Mouse (Mus musculus) olfactory bulb, adult 2 months (tissue): Measurements from ENCODE around the gene Sufu. TPM values are rescaled to one million over a fixed set of nuclear protein-coding genes. Genes with fewer than 3 reads are reported as not detected.

Experiments
- H3K27ac ChIP-seq: fragments of 200-500 bp; 2 replicates; pipeline ENCODE4 v1.5.1; 2012; ENCODE audit warnings: low read depth, low read length; ENCODE audit not compliant: insufficient read depth
- H3K4me1 ChIP-seq: fragments of 200-500 bp; 2 replicates; pipeline ENCODE4 v1.6.1; 2012; ENCODE audit warnings: low read length; ENCODE audit not compliant: control insufficient read depth, insufficient read depth
- H3K4me3 ChIP-seq: fragments of 200-500 bp; 2 replicates; pipeline ENCODE4 v1.5.1; 2012; ENCODE audit warnings: mild to moderate bottlenecking, low read depth, low read length, moderate library complexity; ENCODE audit not compliant: insufficient read depth
- CTCF ChIP-seq: fragments of 200-500 bp; IDR thresholded peaks from 2 replicates; pipeline ENCODE4 v1.5.1; 2012; ENCODE audit warnings: low read depth, mild to moderate bottlenecking, low read length, moderate library complexity; ENCODE audit not compliant: insufficient read depth
- POLR2A ChIP-seq: fragments of 200-500 bp; IDR thresholded peaks from 2 replicates; pipeline ENCODE4 v1.6.1; 2012; ENCODE audit warnings: mild to moderate bottlenecking, low read depth, low read length, moderate library complexity; ENCODE audit not compliant: insufficient read depth
- WGBS: fragments of 180-500 bp; shearing (Covaris S2); methylation state at CpG from one replicate; pipeline ENCODE4 v1.1.7; 2018; 5-methylcytosine and 5-hydroxymethylcytosine counted together
- polyA plus RNA-seq: library from polyadenylated mRNA; stranded (reverse); fragments of >200 nt; gene quantifications from 2 replicates; pipeline ENCODE4 v1.2.4, GENCODE M21; 2012; ENCODE audit warnings: low replicate concordance; ENCODE audit not compliant: missing spikeins, insufficient read depth, insufficient read length

Gene Sufu
- polyA plus RNA-seq, 1 experiment: not detected

DNA sequence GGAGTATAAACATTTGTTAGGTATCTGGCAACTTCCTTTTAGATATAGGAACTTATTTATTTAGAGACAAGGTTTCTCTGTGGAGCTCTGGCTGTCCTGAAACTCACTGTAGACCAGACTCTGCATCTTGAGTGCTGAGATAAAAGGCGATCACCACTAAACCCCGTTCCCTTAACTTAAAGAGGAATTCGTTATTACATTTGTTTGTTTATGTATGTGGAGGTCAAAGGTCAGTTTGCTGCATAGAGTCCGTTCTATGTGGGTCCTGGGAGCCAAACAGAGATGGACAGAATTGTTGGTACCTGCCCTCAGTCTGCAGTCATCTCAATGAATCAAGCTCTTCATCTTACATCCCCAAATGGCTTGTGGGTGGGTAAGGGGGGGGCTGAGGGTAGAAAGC, 20.8 kb upstream of the Sufu start:
- Histone ChIP-seq H3K4me3 (no peak overlapping the region), H3K4me1 (peaks cover 11% of the 10 kb centered on the region), H3K27ac (no peak overlapping the region)
- WGBS: 37% methylated on average over 4 of the region's 4 CpGs
- no peak for TF ChIP-seq CTCF
- TF ChIP-seq POLR2A: no peak

DNA sequence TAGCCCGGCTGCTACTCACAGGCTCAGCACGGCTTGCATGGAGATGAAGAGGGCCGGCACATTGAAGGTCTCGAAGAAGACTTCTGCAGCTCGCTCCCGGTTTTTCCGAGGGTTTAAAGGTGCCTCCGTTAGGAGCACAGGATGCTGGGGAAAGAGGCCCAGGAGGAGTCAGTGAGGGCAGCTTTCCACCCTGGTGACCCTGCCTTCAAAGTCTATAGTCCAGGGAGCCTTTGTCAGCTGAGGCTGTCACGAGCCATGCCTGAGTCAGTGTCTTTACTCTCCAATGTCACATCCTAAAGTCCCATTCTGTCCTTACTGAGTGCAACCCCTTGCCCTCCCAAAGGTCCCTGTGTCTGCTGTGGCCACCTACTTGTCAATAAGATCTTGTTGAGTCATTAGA, 14.4 kb upstream of the Sufu start:
- Histone ChIP-seq H3K4me1 (no peaks in the 10 kb centered on the region), H3K4me3 (no peak overlapping the region), H3K27ac (no peak overlapping the region)
- TF ChIP-seq CTCF: no peak
- no peak for TF ChIP-seq POLR2A
- 87% methylated on average over 9 of the region's 9 CpGs for WGBS

DNA sequence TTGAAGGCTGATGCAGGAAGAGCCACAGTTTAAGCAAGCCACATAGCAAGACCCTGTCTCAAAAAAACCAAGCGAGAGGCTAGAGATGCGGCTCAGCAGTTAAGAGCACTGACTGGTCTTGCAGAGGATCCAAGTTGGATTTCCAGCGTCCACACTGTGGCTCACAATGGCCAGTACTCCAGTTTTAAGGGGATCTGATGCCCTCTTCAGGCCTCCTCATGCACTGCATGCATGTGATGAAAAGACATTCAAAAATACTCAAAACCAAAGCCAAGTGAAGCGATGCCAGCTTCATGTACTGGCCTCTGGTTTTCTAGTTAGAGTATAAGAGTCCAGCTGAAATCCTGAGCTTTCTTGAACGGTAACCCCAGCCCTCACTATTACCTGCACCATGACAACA, 6.8 kb upstream of the Sufu start:
- Histone ChIP-seq H3K27ac (no peak overlapping the region), H3K4me1 (peaks cover 9% of the 10 kb centered on the region)
- 82% methylated on average over 5 of the region's 5 CpGs for WGBS

DNA sequence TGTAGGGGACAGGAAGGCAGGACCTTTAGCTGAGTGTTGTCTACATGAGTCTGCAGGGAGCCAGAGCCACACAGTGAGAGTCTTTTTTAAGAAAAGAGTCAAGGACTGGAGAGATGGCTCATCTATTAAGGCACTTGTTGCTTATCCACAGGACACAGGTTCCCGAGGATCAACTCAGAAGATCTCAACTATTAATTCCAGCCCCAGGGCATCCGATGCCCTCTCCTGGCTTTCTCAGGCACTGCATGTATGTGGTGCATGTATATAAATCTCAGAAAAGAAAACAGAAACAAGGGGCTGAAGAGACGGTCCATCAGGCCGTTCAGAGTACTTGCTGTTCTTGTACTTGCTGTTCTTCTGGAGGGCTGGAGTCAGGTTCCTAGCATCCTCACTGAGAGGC, 4.7 kb upstream of the Sufu start:
- 11% methylated on average over 4 of the region's 4 CpGs for WGBS
- no peak overlapping the region for H3K4me3 ChIP-seq
- no peak overlapping the region for H3K27ac ChIP-seq
- TF ChIP-seq CTCF (no peak), POLR2A (no peak)
- peaks cover 9% of the 10 kb centered on the region for H3K4me1 ChIP-seq

More for the DNA sequence above, 6.8 kb upstream of the Sufu start:
- H3K4me3 ChIP-seq: no peak overlapping the region
- TF ChIP-seq CTCF (peak; percentile 22; the same call in 1 of the 2 replicates), POLR2A (no peak)

DNA sequence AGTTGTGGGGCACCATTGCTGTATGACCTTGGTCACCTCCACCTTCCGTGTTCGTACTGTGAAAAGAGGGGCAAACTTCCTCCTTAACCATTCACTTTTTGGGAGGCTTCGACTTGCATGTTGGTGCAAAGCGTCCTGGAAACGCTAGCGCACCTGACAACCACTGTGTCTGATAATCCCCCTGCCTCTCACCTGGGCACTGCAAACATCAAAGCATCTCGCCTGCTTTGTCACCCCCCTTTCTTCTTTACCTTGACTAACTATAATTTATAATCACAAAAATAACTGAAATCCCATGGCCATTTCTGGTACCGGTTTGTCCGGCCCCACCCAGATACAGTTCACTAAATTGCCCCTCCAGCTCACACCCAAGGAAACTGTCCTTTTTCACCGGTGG, 2.0 kb upstream of the Sufu start:
- Histone ChIP-seq H3K4me1 (peaks cover 17% of the 10 kb centered on the region), H3K4me3 (peak overlapping the region; percentile 61), H3K27ac (no peak overlapping the region)
- TF ChIP-seq POLR2A (no peak), CTCF (no peak)
- WGBS: 3% methylated on average over 10 of the region's 10 CpGs

DNA sequence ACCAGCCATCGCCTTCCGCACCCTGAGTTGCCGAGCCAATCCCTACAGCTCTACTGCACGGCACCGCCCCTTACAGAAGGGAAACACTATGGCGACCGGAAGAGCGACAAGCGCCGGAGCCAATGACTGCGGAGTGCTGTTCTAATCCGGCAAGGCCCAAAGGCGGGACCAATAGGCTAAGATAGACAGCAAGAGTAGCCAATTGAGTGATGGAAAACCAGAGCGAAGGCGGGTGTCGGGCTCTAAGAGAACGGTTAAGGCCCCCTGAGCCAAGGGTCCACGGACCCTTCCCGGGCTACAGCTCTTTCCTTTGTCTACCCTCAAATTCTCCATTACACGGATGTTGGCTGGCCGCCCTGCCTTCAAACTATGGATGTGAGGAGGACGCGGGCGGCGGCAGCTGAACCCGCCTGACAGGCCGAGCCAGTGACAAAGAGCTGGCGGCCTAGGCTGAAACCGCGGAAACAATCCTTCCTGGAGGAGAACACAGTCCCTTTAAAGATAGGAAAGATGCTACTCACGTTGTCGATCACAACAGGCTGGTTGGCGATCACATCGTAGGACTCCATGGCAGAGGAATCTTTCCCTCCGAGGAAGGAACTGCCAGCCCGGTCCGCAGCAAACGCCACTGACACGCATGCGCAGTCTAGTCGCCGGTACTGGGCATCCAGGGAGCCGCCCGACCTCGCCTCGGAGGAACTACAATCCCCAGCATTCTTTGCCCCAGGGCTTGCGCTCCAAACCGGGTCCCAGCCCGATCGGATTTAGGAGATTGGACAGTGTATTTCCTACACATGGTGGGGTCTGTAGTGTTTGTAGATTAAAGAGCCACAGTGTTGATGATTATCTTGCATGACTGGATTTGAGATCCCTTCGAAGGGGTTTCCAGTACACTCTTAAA, 1.3 kb upstream of the Sufu start, which contains the start of gene Actr1a:
Gene Actr1a (minus strand): TSS at position 640 of the 901 bp plus-strand sequence.
- H3K27ac ChIP-seq: peak within 1 kb of the TSS; percentile 80
- no peak for TF ChIP-seq CTCF
- TF ChIP-seq POLR2A: peak; percentile 74
- WGBS: under 1% methylated on average over 51 of the region's 51 CpGs

DNA sequence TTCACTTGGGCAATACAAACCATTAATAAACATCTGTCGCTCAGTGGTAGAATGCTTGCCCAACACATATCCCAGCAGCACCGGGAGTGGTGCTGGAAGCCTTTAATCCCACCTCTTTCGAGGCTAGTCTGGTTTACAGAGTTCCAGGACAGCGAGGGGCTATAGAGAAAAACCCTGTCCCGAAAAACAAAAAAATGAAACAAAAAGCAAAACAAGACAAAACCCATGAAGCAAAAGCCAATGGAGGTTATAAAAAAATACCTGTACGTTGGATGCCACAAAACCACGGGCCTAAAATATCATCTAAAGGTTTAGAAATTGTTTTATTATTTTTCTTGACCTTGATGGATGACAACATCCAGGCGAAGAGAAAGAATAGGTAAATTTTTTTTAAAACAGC, 587 bp upstream of the Sufu start:
- H3K27ac ChIP-seq: no peak overlapping the region
- no peak overlapping the region for H3K4me3 ChIP-seq
- TF ChIP-seq CTCF (no peak), POLR2A (no peak)

More for the DNA sequence above, 1.3 kb upstream of the Sufu start, which contains the start of gene Actr1a:
- H3K4me3 ChIP-seq: peak within 1 kb of the TSS; percentile 87
- peaks cover 20% of the 10 kb centered on the region for H3K4me1 ChIP-seq

DNA sequence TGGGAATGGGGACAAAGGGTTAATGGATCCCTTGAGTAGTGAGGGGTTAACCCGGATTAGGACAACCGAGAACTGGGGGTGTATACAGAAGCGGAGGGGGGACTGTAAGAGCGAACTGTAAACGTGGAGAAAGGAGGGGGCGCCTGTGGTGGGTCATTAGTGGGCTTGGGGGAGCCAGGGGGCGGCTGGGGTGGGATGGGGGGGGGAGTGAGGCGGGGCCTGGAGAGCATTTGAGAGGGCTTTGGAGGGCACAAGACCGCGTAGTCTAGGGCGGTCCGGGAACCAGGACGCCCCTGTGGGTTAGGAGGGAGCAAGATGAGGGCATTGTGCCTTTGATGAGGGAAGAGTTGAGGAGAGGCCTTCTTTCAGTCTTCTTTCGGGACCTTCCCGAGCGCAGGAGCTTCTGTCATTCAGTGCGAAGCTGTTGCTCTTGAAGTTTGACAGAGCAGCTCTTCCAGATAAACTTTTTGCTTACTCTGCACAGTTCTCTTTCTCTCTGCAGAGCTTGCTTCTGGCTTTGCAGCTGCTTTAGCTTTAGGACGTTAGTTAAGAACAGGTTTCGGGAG, 823 bp downstream of the Sufu start:
- H3K27ac ChIP-seq: no peak overlapping the region
- peaks cover 14% of the 10 kb centered on the region for H3K4me1 ChIP-seq
- WGBS: 3% methylated on average over 19 of the region's 19 CpGs
- peak overlapping the region; percentile 67 for H3K4me3 ChIP-seq
- no peak for TF ChIP-seq POLR2A
- TF ChIP-seq CTCF: no peak

More for the DNA sequence above, 587 bp upstream of the Sufu start:
- peaks cover 16% of the 10 kb centered on the region for H3K4me1 ChIP-seq
- 8% methylated on average over 8 of the region's 8 CpGs for WGBS

DNA sequence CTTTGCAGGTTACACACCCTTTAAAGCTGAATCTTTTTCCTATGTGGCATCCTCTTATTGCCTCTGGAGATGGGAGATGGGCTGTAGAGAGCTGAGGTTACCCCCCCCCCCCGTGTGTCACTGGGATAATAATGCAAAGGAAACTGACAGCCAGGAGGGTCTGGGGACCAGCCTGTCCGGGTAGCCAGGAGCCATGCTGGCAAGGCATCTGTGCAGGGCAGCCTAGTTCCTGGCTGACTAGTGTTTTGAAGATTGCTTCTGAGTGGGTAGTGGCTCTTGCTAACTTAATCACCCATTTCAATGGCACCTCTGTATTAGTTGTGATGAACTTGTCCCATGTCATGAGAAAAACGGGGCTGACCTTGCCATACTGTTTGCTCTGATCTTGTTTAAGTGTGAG, 1.7 kb downstream of the Sufu start:
- peaks cover 14% of the 10 kb centered on the region for H3K4me1 ChIP-seq
- TF ChIP-seq POLR2A: no peak
- no peak for TF ChIP-seq CTCF
- no peak overlapping the region for H3K4me3 ChIP-seq
- no peak overlapping the region for H3K27ac ChIP-seq
- WGBS: 28% methylated on average over 3 of the region's 3 CpGs
